7 mouse cellular contexts compared by ENCODE assay signal in the genomic region with DNA sequence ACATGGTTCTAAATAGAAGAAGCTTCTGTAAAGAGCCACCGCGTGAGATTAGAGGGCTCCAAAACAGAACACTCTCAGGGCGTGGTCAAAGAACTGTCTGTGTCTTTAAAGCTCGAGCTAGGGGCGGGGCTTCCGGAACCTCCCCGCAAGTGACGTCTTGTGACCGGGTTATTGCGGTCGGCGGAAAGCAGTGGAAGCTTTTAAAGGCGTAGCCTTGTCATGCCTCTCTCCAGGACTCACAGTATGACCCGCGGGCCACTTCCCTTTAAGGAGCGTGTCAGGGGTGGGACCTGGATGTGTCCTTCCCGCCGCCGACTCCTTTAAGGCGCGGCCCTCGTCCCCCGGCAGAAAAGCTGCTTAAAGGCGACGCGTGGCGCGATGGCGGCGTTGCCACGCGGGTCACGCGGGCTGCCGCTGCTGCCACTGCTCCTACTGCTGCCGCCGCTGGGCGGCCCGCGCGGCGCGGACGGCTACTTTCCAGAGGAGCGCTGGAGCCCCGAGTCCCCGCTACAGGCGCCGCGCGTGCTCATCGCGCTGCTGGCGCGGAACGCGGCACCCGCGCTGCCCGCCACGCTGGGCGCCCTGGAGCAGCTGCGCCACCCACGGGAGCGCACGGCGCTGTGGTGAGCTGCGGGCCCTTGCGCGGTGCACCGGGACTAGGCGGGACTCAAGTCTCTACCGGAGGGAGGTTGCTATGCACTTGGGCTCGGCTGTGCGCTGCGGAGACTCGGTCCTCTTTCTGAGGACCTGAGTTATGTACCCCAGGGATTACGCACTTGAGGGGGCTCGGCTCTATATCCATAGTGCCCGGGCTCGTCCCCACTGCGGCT. TPM values are rescaled to one million over a fixed set of nuclear protein-coding genes. Genes with fewer than 3 reads are reported as not detected.
DNase-seq lines count a peak whose midpoint lies in the region; ATAC-seq lines count a peak whose summit lies in the region.

Gene Colgalt1 (plus strand): TSS at position 177 of the 830 bp plus-strand sequence.

- H3K27me3 ChIP-seq in embryonic facial prominence, embryonic 12.5 days, result no peaks in the 10 kb centered on the region
- no peaks in the 10 kb centered on the region for H3K27me3 ChIP-seq in limb, embryonic 11.5 days (ENCODE audit: control insufficient read depth, insufficient read depth, low read length)
- no peaks in the 10 kb centered on the region for H3K27me3 ChIP-seq in midbrain, embryonic 14.5 days (ENCODE audit: control insufficient read depth, insufficient read depth, low read length)

- peaks cover 32% of the 10 kb centered on the region for H3K36me3 ChIP-seq in embryonic facial prominence, embryonic 12.5 days
- H3K36me3 ChIP-seq in limb, embryonic 11.5 days (ENCODE audit: control insufficient read depth, insufficient read depth, low read length), result peaks cover 6% of the 10 kb centered on the region; the same call in 1 of the 2 replicates
- peaks cover 20% of the 10 kb centered on the region for H3K36me3 ChIP-seq in midbrain, embryonic 14.5 days (ENCODE audit: control insufficient read depth, insufficient read depth, low read length)

- H3K27ac ChIP-seq in embryonic facial prominence, embryonic 12.5 days, result peak within 1 kb of the TSS; percentile 71
- H3K27ac ChIP-seq in limb, embryonic 11.5 days (replicated peaks; ENCODE audit: low read depth, low read length), result peak within 1 kb of the TSS; percentile 58; the same call in 1 of the 2 replicates
- peak within 1 kb of the TSS; percentile 90 for H3K27ac ChIP-seq in midbrain, embryonic 14.5 days (replicated peaks; ENCODE audit: low read depth, low read length)

- peak within 1 kb of the TSS; percentile 77 for H3K4me2 ChIP-seq in embryonic facial prominence, embryonic 12.5 days (replicated peaks)
- H3K4me2 ChIP-seq in limb, embryonic 11.5 days (ENCODE audit: low read depth, severe bottlenecking), result peak within 1 kb of the TSS; percentile 82
- H3K4me2 ChIP-seq in midbrain, embryonic 14.5 days (ENCODE audit: low read length), result peak within 1 kb of the TSS; percentile 84

- H3K4me3 ChIP-seq in embryonic facial prominence, embryonic 12.5 days, result peak within 1 kb of the TSS; percentile 62
- peak within 1 kb of the TSS; percentile 91 for H3K4me3 ChIP-seq in limb, embryonic 11.5 days (ENCODE audit: low read depth, low read length)
- peak within 1 kb of the TSS; percentile 80 for H3K4me3 ChIP-seq in midbrain, embryonic 14.5 days (replicated peaks; ENCODE audit: low read depth, low read length)

- DNase-seq in adrenal gland, postnatal 25 days, result peak; percentile 92
- DNase-seq in heart, adult 11 months, result peak; percentile 100
- DNase-seq in kidney, adult 18-20 months, result peak; percentile 98
- peak; percentile 96 for DNase-seq in limb, embryonic 11.5 days (ENCODE audit: low spot score)
- peak; percentile 99 for DNase-seq in midbrain, embryonic 14.5 days
- peak; percentile 95 for DNase-seq in spleen, adult 18-20 months

- WGBS in embryonic facial prominence, embryonic 12.5 days, result under 1% methylated on average over 82 of the region's 82 CpGs
- under 1% methylated on average over 73 of the region's 82 CpGs for WGBS in limb, embryonic 11.5 days
- under 1% methylated on average over 82 of the region's 82 CpGs for WGBS in midbrain, embryonic 14.5 days

- ATAC-seq in embryonic facial prominence, embryonic 12.5 days (ENCODE audit: insufficient number of reproducible peaks, insufficient read depth, low FRiP score, low TSS enrichment), result peak; percentile 98
- ATAC-seq in limb, embryonic 11.5 days (ENCODE audit: insufficient number of reproducible peaks, low FRiP score, low TSS enrichment, low read depth), result peak; percentile 98
- ATAC-seq in midbrain, embryonic 14.5 days (ENCODE audit: low FRiP score, low TSS enrichment), result peak; percentile 98

- peak within 1 kb of the TSS; percentile 81 for H3K9ac ChIP-seq in embryonic facial prominence, embryonic 12.5 days
- peak within 1 kb of the TSS; percentile 87 for H3K9ac ChIP-seq in limb, embryonic 11.5 days (ENCODE audit: low read length)
- peak within 1 kb of the TSS; percentile 84 for H3K9ac ChIP-seq in midbrain, embryonic 14.5 days (replicated peaks; ENCODE audit: low read length)

- H3K9me3 ChIP-seq in embryonic facial prominence, embryonic 12.5 days, result no peaks in the 10 kb centered on the region
- H3K9me3 ChIP-seq in limb, embryonic 11.5 days (ENCODE audit: control insufficient read depth, low read length), result no peaks in the 10 kb centered on the region
- H3K9me3 ChIP-seq in midbrain, embryonic 14.5 days (ENCODE audit: control insufficient read depth, low read length), result no peaks in the 10 kb centered on the region

- peaks cover 11% of the 10 kb centered on the region for H3K4me1 ChIP-seq in embryonic facial prominence, embryonic 12.5 days
- H3K4me1 ChIP-seq in limb, embryonic 11.5 days (ENCODE audit: control insufficient read depth, insufficient read depth, low read length), result peaks cover 8% of the 10 kb centered on the region
- H3K4me1 ChIP-seq in midbrain, embryonic 14.5 days (ENCODE audit: control insufficient read depth, insufficient read depth, low read length), result peaks cover 9% of the 10 kb centered on the region

RNA-seq across cellular contexts. Expression of gene Colgalt1, which starts in this region (rescaled TPM):
- total RNA-seq in adrenal gland, postnatal 25 days (2021), result 64.6 and 66.2 TPM in 2 replicates
- polyA plus RNA-seq in embryonic facial prominence, embryonic 12.5 days (2016; fragmentation: Nextera tagmentation; extraction: Ambion mirVana), result 72.7 and 72.8 TPM in 2 replicates
- polyA plus RNA-seq in limb, embryonic 11.5 days (2014; fragmentation: Nextera tagmentation; extraction: Ambion mirVana), result 46.6 and 49.8 TPM in 2 replicates
- polyA plus RNA-seq in midbrain, embryonic 14.5 days (2014; fragmentation: Nextera tagmentation; extraction: Ambion mirVana), result 60.4 and 70.3 TPM in 2 replicates

Comparison
In these comparisons a context has a peak if more than half of its experiments do, and no peak if none do; other contexts are left out.
1. Peak in every context shown above with its lines: DNase-seq, ATAC-seq, H3K4me3 ChIP-seq and H3K27ac ChIP-seq.